Mouse (Mus musculus): Measurements from ENCODE around the gene Prdm5. TPM values are rescaled to one million over a fixed set of nuclear protein-coding genes. Genes with fewer than 3 reads are reported as not detected.
A peak's percentile ranks its signal among the peaks of the same experiment; 100 is the strongest.

The Prdm5 gene
- 10 to 100 TPM; 29.0 to 35.7 (median 33.2) TPM for total RNA-seq (2022)

- peak in 1 of 2 experiments; percentile 36 for DNase-seq (ENCODE audit: low spot score in 2 of 2)
Measured at GRCm38 (mm10) chr6:65778861-65779688, at the start of gene Prdm5. TSS of gene Prdm5 (plus strand) at chr6:65778988.

GRCm38 (mm10) chr6:65739442-65739841 lies 39.3 kb upstream of the Prdm5 start:
- no peak for DNase-seq (ENCODE audit: low spot score in 2 of 2)

GRCm38 (mm10) chr6:65743144-65743870 lies 35.5 kb upstream of the Prdm5 start:
- DNase-seq (ENCODE audit: low spot score in 2 of 2), result no peak

- no peak for DNase-seq (ENCODE audit: low spot score in 2 of 2)
Measured at GRCm38 (mm10) chr6:65743871-65744202, 35.0 kb upstream of the Prdm5 start.

- DNase-seq (ENCODE audit: low spot score in 2 of 2), result no peak
Measured at GRCm38 (mm10) chr6:65758214-65758613, 20.6 kb upstream of the Prdm5 start.

GRCm38 (mm10) chr6:65759174-65759573 lies 19.6 kb upstream of the Prdm5 start:
- DNase-seq (ENCODE audit: low spot score in 2 of 2), result no peak

- DNase-seq (ENCODE audit: low spot score in 2 of 2), result no peak
Measured at GRCm38 (mm10) chr6:65760073-65760472, 18.7 kb upstream of the Prdm5 start.

GRCm38 (mm10) chr6:65764459-65764858 lies 14.3 kb upstream of the Prdm5 start:
- DNase-seq (ENCODE audit: low spot score in 2 of 2), result no peak

- no peak for DNase-seq (ENCODE audit: low spot score in 2 of 2)
Measured at GRCm38 (mm10) chr6:65765057-65765456, 13.7 kb upstream of the Prdm5 start.

- no peak for DNase-seq (ENCODE audit: low spot score in 2 of 2)
Measured at GRCm38 (mm10) chr6:65765752-65766397, 12.9 kb upstream of the Prdm5 start.

- no peak for DNase-seq (ENCODE audit: low spot score in 2 of 2)
Measured at GRCm38 (mm10) chr6:65767911-65768310, 10.9 kb upstream of the Prdm5 start.

- no peak for DNase-seq (ENCODE audit: low spot score in 2 of 2)
Measured at GRCm38 (mm10) chr6:65773566-65773965, 5.2 kb upstream of the Prdm5 start.

GRCm38 (mm10) chr6:65779689-65780233 lies 973 bp downstream of the Prdm5 start:
- DNase-seq (ENCODE audit: low spot score in 2 of 2), result no peak

- no peak for DNase-seq (ENCODE audit: low spot score in 2 of 2)
Measured at GRCm38 (mm10) chr6:65781441-65781840, 2.7 kb downstream of the Prdm5 start.

GRCm38 (mm10) chr6:65783670-65784069 lies 4.9 kb downstream of the Prdm5 start:
- no peak for DNase-seq (ENCODE audit: low spot score in 2 of 2)

- DNase-seq (ENCODE audit: low spot score in 2 of 2), result no peak
Measured at GRCm38 (mm10) chr6:65792923-65793322, 14.1 kb downstream of the Prdm5 start.

GRCm38 (mm10) chr6:65796552-65796951 lies 17.8 kb downstream of the Prdm5 start:
- DNase-seq (ENCODE audit: low spot score in 2 of 2), result no peak

- DNase-seq (ENCODE audit: low spot score in 2 of 2), result no peak
Measured at GRCm38 (mm10) chr6:65797276-65797675, 18.5 kb downstream of the Prdm5 start.

GRCm38 (mm10) chr6:65798390-65798789 lies 19.6 kb downstream of the Prdm5 start:
- DNase-seq (ENCODE audit: low spot score in 2 of 2), result no peak

GRCm38 (mm10) chr6:65811685-65812084 lies 32.9 kb downstream of the Prdm5 start:
- no peak for DNase-seq (ENCODE audit: low spot score in 2 of 2)

GRCm38 (mm10) chr6:65818039-65818747 lies 39.4 kb downstream of the Prdm5 start:
- peak; percentile 64 for DNase-seq (ENCODE audit: low spot score in 2 of 2)
